Mouse (Mus musculus) lung, embryonic 14.5 days (tissue): ENCODE results near the gene Nmd3. TPM values are rescaled to one million over a fixed set of nuclear protein-coding genes. Genes with fewer than 3 reads are reported as not detected.

Experiments
- ATAC-seq: fragments of 200-750 bp; cut with Nextera tagmentation; 2 replicates; pipeline ENCODE4 v1.8.0; 2017; ENCODE audit warnings: mild to moderate bottlenecking, moderate TSS enrichment, moderate library complexity; ENCODE audit not compliant: insufficient read depth
- DNase-seq: peaks from one replicate; pipeline ENCODE4 v3.0.0-alpha.2; 2015
- H3K27ac ChIP-seq: fragments of 300-500 bp; sonication (generic); 2 replicates; pipeline ENCODE4 v1.5.1; 2014; ENCODE audit warnings: low read depth, mild to moderate bottlenecking, moderate library complexity
- H3K27me3 ChIP-seq: fragments of 300-500 bp; sonication (generic); 2 replicates; pipeline ENCODE4 v1.6.1; 2014; ENCODE audit warnings: low read length, control low read depth; ENCODE audit not compliant: insufficient read depth
- H3K36me3 ChIP-seq: fragments of 300-500 bp; sonication (generic); 2 replicates; pipeline ENCODE4 v1.6.1; 2014; ENCODE audit warnings: control low read depth; ENCODE audit not compliant: insufficient read depth
- H3K4me1 ChIP-seq: fragments of 300-500 bp; sonication (generic); 2 replicates; pipeline ENCODE4 v1.6.1; 2014; ENCODE audit warnings: antibody characterized with exemption, control low read depth; ENCODE audit not compliant: insufficient read depth
- H3K4me2 ChIP-seq: fragments of 300-500 bp; sonication (generic); 2 replicates; pipeline ENCODE4 v1.6.1; 2014; ENCODE audit warnings: mild to moderate bottlenecking
- H3K4me3 ChIP-seq: fragments of 300-500 bp; sonication (generic); 2 replicates; pipeline ENCODE4 v1.5.1; 2014; ENCODE audit warnings: low read depth, low read length
- H3K9ac ChIP-seq: fragments of 300-500 bp; sonication (generic); 2 replicates; pipeline ENCODE4 v1.6.1; 2014
- H3K9me3 ChIP-seq: fragments of 300-500 bp; sonication (generic); 2 replicates; pipeline ENCODE4 v1.6.1; 2016; ENCODE audit warnings: low read depth, low read length, control low read depth
- CTCF ChIP-seq: IDR thresholded peaks from 2 replicates; pipeline ENCODE4 v1.5.1; 2016; ENCODE audit warnings: antibody characterized with exemption, low read depth
- whole genome bisulfite sequencing: fragments of 180-500 bp; shearing (Covaris S2); extraction: QIAGEN DNeasy Blood & Tissue Kit; methylation state at CpG from one replicate; pipeline ENCODE4 v1.1.7; 2014; 5-methylcytosine and 5-hydroxymethylcytosine counted together
- polyA plus RNA-seq: library from polyadenylated mRNA; unstranded; fragments of >200 nt; fragmentation: Nextera tagmentation; extraction: Ambion mirVana; gene quantifications from 2 replicates; pipeline ENCODE4 v1.2.1, GENCODE M21; 2014

Gene Nmd3
- polyA plus RNA-seq, 1 experiment from 2014 or later = 152 TPM

DNA sequence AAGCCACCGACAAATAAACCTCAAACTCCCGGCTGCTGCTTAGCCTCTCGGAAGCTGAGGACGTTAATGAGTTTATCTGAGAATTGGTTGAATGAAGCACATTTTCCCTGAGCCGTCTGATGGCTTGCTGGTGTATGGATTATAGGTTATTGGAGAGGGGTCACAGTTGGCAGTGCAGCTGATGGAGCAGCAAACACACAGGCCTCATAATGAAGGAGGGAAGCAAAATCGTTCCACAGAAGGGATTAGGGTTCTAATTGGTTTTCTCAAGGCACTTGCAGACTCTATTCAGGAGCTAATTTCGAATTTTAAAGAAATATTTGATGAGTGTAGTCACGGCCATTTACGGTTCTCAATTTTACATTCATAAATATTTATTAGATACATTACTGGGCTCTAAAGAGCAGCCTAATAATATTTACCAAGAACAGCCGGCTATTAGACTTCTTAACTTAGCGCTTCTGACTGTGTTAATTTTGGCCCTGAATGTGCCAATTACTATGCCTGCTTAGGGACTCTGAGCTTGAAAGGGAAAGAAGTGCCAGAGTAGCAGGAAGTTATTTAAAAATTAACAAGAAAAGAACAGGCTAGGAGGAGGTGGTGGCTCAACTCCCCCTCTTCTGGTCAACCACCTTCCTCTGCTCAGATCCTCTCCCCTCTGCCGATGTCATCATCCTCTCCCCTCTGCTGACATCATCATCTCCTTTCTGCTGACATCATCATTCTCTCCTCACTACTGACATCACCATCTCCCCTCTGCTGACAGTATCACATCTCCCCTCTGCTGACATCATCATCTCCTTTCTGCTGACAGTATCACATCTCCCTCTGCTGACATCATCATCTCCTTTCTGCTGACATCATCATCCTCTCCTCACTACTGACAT is 12.5 kb upstream of the Nmd3 start:
- no peak for TF ChIP-seq CTCF
- no peak for DNase-seq
- no peak overlapping the region for H3K9ac ChIP-seq
- no peak overlapping the region for H3K4me2 ChIP-seq
- no peak overlapping the region for H3K4me3 ChIP-seq
- no peak overlapping the region for H3K27ac ChIP-seq
- no peaks in the 10 kb centered on the region for H3K36me3 ChIP-seq
- no peaks in the 10 kb centered on the region for H3K27me3 ChIP-seq
- no peaks in the 10 kb centered on the region for H3K9me3 ChIP-seq
- ATAC-seq = no peak
- WGBS = 52% methylated on average over 12 of the region's 12 CpGs
- no peaks in the 10 kb centered on the region for H3K4me1 ChIP-seq

DNA sequence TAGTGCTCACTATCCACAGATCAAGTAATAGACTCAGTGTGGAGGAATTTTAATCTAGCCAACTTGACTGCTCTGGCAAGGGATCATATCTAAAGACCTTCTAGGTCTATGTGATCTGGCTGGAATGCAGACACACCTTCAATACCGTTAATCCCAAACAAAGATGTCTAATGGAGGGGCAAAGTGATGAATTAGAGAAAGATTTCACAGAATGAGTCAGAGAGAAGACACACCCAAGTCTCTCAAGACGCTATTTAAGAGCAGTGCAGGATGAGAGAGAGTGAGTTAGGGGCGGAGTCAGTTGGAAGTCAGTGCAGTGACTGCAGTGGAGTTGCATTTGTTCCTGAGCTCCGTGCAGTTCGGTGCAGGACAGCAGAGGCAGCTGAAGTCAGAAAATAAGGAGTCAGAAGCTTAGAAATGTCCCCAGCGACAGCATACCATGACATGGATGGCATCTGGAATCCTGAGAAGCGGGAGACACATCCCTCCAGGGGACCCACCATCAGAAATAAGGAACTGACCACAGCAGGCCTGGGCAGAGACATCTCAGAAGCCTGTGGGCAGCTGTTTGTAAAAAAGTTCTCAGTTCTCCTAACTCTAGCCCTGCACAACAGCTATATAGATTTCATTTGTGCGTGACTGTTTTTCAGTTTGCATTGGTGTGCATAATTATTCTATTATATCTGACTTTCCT is 9.7 kb upstream of the Nmd3 start:
- no peak overlapping the region for H3K4me2 ChIP-seq
- H3K27ac ChIP-seq = no peak overlapping the region
- DNase-seq = no peak
- H3K4me1 ChIP-seq = no peaks in the 10 kb centered on the region
- H3K9ac ChIP-seq = no peak overlapping the region
- TF ChIP-seq CTCF = no peak
- no peak for ATAC-seq
- H3K4me3 ChIP-seq = no peak overlapping the region
- H3K27me3 ChIP-seq = no peaks in the 10 kb centered on the region
- 49% methylated on average over 8 of the region's 8 CpGs for WGBS
- H3K36me3 ChIP-seq = no peaks in the 10 kb centered on the region
- H3K9me3 ChIP-seq = no peaks in the 10 kb centered on the region

DNA sequence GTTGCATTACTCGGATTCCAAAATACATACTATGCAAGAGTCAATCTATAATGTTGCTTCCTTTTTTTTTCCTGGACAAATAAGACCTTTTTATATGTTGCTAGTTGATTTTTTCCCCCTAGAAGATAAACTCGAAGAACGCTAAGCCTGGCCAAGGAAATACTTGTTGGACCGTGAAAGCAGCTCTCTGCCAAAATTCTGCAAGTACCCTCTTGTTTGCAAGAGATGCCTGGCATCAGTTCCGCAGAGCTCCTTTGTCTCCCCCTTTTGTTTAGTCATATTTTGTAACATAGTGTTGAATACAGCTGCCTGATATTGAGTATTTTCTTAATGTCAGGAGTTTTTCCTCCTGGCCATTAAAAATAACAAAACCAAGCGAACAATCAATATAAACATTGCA is 4.3 kb upstream of the Nmd3 start:
- Histone ChIP-seq H3K9me3 (no peaks in the 10 kb centered on the region), H3K27me3 (no peaks in the 10 kb centered on the region), H3K27ac (no peak overlapping the region), H3K4me2 (no peak overlapping the region), H3K36me3 (no peaks in the 10 kb centered on the region), H3K4me3 (no peak overlapping the region), H3K4me1 (no peaks in the 10 kb centered on the region), H3K9ac (no peak overlapping the region)
- 70% methylated on average over 6 of the region's 6 CpGs for WGBS
- TF ChIP-seq CTCF = no peak
- ATAC-seq (no peak), DNase-seq (no peak)

DNA sequence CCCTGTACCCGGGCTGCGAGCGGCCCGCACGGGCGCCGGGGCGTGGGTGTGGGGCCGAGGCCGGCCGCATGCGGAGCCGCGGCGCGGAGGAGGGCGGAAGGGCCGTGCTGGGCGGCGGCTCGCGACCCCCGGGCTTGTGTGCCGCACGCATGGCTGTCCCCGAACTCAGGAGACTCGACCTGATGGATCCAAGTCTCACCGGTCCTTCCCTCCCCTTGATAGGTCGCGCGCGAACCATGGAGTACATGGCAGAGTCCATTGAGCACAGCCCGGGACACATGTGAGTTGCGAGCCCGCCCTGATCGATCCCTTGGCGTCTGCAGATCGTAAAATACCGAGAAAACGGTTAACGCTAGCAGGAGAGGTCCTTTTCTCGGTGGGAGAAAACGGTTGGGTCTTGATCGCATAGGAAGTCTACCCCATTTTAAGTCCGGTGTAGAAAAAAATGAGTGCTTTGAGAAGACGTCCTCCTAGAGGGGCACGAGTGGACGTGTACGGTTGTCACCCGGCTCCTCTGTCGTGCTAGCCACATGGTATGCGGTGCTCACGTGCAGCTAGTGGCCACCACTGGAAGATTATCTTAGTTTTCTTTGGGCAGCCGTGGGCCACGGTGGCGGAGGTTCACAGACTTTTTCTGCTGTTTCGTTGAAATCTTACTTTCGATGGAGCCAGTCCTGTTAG is 542 bp downstream of the Nmd3 start:
- H3K4me1 ChIP-seq = no peaks in the 10 kb centered on the region
- 0 out of 2 replicates have a peak, but pooled peaks have one; percentile 8 for TF ChIP-seq CTCF
- peak overlapping the region; percentile 95 for H3K9ac ChIP-seq
- WGBS = under 1% methylated on average over 47 of the region's 58 CpGs
- ATAC-seq (peak; percentile 88), DNase-seq (peak; percentile 63)
- H3K4me3 ChIP-seq = peak overlapping the region; percentile 94
- H3K27ac ChIP-seq = peak overlapping the region; percentile 89
- H3K36me3 ChIP-seq = peaks cover 15% of the 10 kb centered on the region
- no peaks in the 10 kb centered on the region for H3K27me3 ChIP-seq
- H3K4me2 ChIP-seq = peak overlapping the region; percentile 90
- H3K9me3 ChIP-seq = no peaks in the 10 kb centered on the region

DNA sequence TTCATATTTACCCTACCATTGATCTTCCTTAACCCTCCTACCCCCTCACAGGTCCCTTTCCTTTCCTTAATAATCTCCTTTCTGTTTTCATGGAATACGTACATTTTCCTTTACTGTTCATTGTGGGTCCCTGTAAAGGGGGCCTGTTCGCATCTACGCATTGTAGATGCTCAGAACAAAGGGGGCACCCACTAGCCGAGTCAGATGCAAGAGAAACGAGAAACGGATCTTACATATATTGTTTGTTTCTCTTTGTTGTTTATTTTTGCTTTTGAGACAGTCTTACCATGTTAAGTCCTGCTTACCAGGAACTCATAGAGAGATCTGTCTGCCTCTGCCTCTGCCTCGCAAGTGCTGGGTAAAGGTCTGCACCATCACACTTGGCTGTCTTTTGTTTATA is 1.4 kb downstream of the Nmd3 start:
- TF ChIP-seq CTCF = no peak
- peak overlapping the region; percentile 95 for H3K9ac ChIP-seq
- H3K36me3 ChIP-seq = peaks cover 17% of the 10 kb centered on the region
- no peak for ATAC-seq
- H3K4me1 ChIP-seq = no peaks in the 10 kb centered on the region
- peak overlapping the region; percentile 90 for H3K4me2 ChIP-seq
- no peak overlapping the region for H3K27ac ChIP-seq
- H3K27me3 ChIP-seq = no peaks in the 10 kb centered on the region
- no peak for DNase-seq
- 32% methylated on average over 7 of the region's 7 CpGs for WGBS
- no peaks in the 10 kb centered on the region for H3K9me3 ChIP-seq
- H3K4me3 ChIP-seq = peak overlapping the region; percentile 94

DNA sequence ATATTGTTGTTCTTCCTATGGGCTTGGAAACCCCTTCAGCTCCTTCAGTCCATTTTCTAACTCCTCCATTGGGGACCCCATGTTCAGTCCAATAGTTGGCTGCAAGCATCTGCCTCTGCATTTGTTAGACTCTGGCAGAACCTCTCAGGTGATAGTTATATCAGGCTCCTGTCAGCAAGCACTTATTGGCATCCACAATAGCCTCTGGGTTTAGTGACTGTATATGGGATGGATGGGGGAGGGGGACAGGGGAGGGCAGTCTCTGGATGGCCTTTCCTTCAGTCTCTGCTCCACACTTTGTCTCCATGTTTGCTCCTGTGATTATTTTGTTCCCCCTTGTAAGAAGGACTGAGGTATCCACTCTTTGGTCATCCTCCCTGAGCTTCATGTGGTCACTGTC is 9.1 kb downstream of the Nmd3 start:
- H3K36me3 ChIP-seq = peaks cover 61% of the 10 kb centered on the region

DNA sequence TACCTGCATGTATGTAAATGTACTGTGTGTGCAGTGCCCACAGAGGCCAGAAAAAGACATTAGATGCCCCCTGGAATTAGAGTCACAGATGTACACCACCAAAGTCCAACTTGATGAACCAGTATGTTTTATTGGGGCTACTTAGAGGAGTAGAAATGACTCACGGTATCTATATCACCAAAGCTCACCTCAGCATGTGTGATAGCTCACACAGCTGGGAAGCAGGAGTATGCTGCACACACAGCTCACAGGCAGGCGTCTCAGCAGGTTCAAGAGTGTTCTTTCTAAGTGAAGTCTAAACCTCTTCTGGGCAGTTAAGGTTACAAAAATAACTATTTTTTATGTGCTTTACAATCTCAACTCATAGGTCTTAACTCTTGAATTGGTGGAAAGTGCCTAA is 12.2 kb downstream of the Nmd3 start:
- TF ChIP-seq CTCF = no peak
- DNase-seq (no peak), ATAC-seq (no peak)
- Histone ChIP-seq H3K4me1 (no peaks in the 10 kb centered on the region), H3K36me3 (peaks cover 64% of the 10 kb centered on the region), H3K27me3 (no peaks in the 10 kb centered on the region), H3K9ac (no peak overlapping the region), H3K27ac (no peak overlapping the region), H3K9me3 (no peaks in the 10 kb centered on the region), H3K4me2 (no peak overlapping the region), H3K4me3 (no peak overlapping the region)
- 83% methylated on average over 2 of the region's 2 CpGs for WGBS

More for the DNA sequence above, 9.1 kb downstream of the Nmd3 start:
- ATAC-seq = no peak
- Histone ChIP-seq H3K4me2 (no peak overlapping the region), H3K9me3 (no peaks in the 10 kb centered on the region), H3K9ac (no peak overlapping the region), H3K27me3 (no peaks in the 10 kb centered on the region), H3K4me3 (no peak overlapping the region), H3K4me1 (no peaks in the 10 kb centered on the region), H3K27ac (no peak overlapping the region)
- no peak for TF ChIP-seq CTCF
- no peak for DNase-seq
